Mouse (Mus musculus) embryonic fibroblast, embryonic 13.5 days (primary cell): ENCODE data around the gene Dhx57.

Experiments used
- CTCF ChIP-seq: IDR thresholded peaks from 2 replicates; pipeline ENCODE4 v1.5.1; 2011; ENCODE audit warnings: mild to moderate bottlenecking, control low read depth, low read length, moderate library complexity, borderline replicate concordance; ENCODE audit not compliant: insufficient read depth
- POLR2A ChIP-seq: IDR thresholded peaks from 2 replicates; pipeline ENCODE4 v1.6.1; 2011; ENCODE audit warnings: low read depth, mild to moderate bottlenecking, control low read depth, low read length, moderate library complexity

DNA sequence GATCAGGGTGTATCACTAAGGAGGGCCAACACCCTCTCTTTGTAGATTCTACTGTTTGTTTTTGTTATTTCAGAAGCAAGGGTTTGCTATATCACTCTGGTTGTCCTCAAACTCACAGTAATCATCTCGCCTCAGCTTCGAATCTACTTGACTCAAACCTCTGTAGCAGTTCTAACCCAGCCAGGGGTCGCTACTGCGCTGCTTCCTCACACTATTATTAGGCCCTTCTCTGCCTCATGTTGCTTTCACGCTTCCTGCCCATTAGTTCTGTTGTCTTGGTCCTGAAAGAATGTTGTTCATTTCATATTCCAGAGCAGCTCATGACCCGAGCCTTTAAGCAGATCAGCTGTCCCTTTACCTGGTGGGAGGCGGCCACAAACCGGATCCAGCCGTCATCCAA, 48.7 kb downstream of the Dhx57 start:
- TF ChIP-seq POLR2A = no peak
- no peak for TF ChIP-seq CTCF
